In the genomic region with DNA sequence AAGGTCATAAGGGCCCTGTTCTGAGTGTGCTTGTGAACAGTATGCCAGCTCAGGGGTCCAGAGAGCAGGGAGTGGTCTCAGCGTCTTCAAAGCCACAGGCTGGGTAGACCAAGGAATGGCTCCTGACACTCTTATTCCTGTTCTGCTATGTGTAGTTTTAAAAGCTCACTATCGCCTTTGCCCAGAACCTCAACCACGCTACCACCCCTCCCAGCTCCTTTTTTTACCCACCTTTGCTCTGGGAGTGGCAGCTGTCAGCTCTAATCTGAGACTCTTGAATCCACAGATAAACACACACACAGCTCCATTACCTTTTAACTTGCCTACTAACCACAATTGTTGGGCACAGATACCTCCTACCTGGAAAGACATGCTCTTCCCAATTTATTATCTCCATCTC, we compare ENCODE assay signal across 26 mouse cellular contexts.
"Had no signal": no experiment of that assay in that cellular context is flagged by ENCODE, and none has a peak within 500 bp of the region (broad histone marks: within the 10 kb centered on the region; RNA-seq: fewer than 3 reads in every experiment).

No protein-coding gene starts in this region.

- H3K4me1 ChIP-seq: heart, embryonic 15.5 days; limb, embryonic 13.5 days; limb, embryonic 15.5 days; liver, embryonic 12.5 days had no signal

- DNase-seq: forebrain, postnatal 0 days; gastrocnemius, postnatal 14 days; gastrocnemius, postnatal 36 days; heart, adult 18-20 months; heart, postnatal 14 days; heart, postnatal 36 days; kidney, adult 18-20 months; kidney, adult 9 months; kidney, postnatal 25 days; kidney, postnatal 4 days; layer of hippocampus, adult 9-11 months; layer of hippocampus, postnatal 36 days; left cerebral cortex, postnatal 4 days had no signal

- H3K27me3 ChIP-seq: heart, embryonic 13.5 days; heart, embryonic 15.5 days; hindbrain, embryonic 15.5 days; kidney, embryonic 15.5 days; limb, embryonic 13.5 days; limb, embryonic 15.5 days; liver, embryonic 12.5 days had no signal

- H3K27ac ChIP-seq: heart, embryonic 13.5 days; heart, embryonic 15.5 days; hindbrain, embryonic 13.5 days; hindbrain, embryonic 15.5 days; hindbrain, postnatal 0 days; kidney, embryonic 15.5 days; kidney, postnatal 0 days; layer of hippocampus, adult 2 months; limb, embryonic 13.5 days; limb, embryonic 15.5 days; liver, embryonic 12.5 days; liver, embryonic 14.5 days had no signal

- H3K4me3 ChIP-seq: heart, embryonic 13.5 days; heart, embryonic 15.5 days; hindbrain, embryonic 13.5 days; hindbrain, embryonic 15.5 days; kidney, embryonic 15.5 days; layer of hippocampus, adult 2 months; limb, embryonic 13.5 days; limb, embryonic 15.5 days; liver, embryonic 12.5 days had no signal

- H3K9me3 ChIP-seq: heart, embryonic 13.5 days; heart, embryonic 15.5 days; hindbrain, embryonic 13.5 days; hindbrain, embryonic 15.5 days; kidney, embryonic 15.5 days; limb, embryonic 13.5 days; limb, embryonic 15.5 days; liver, embryonic 12.5 days had no signal

- H3K36me3 ChIP-seq: heart, embryonic 13.5 days; heart, embryonic 15.5 days; hindbrain, embryonic 13.5 days; hindbrain, embryonic 15.5 days; kidney, embryonic 15.5 days; limb, embryonic 13.5 days; limb, embryonic 15.5 days; liver, embryonic 12.5 days had no signal

- H3K9ac ChIP-seq: forebrain, postnatal 0 days; heart, embryonic 13.5 days; heart, embryonic 15.5 days; hindbrain, embryonic 13.5 days; hindbrain, embryonic 15.5 days; kidney, embryonic 15.5 days; limb, embryonic 13.5 days; limb, embryonic 15.5 days; liver, embryonic 12.5 days; liver, embryonic 14.5 days had no signal

- H3K4me2 ChIP-seq: heart, embryonic 11.5 days; heart, embryonic 13.5 days; heart, embryonic 15.5 days; hindbrain, embryonic 13.5 days; hindbrain, embryonic 15.5 days; kidney, embryonic 15.5 days; limb, embryonic 13.5 days; limb, embryonic 15.5 days; liver, embryonic 12.5 days had no signal

- ATAC-seq: forebrain, postnatal 0 days; hindbrain, postnatal 0 days; liver, embryonic 12.5 days had no signal
